Mouse (Mus musculus) T-helper 2 cell (primary cell): Measurements from ENCODE around the gene Hoxa4.

Experiments used
- in situ Hi-C: fragments of 300-600 bp; cut with MboI, MseI; formaldehyde crosslinking; loops from one replicate; pipeline ENCODE4 v1.15.1; 2025; ENCODE audit warnings: high pct_unique_total_duplicates

Gene Hoxa4

GRCm38 (mm10) chr6:52190906-52191810, at the start of gene Hoxa4:
Hoxa4 (minus strand) TSS chr6:52191753.
- in situ Hi-C loops = no loop called here

GRCm38 (mm10) chr6:52241001-52241621, 49.6 kb upstream of the Hoxa4 start:
- in situ Hi-C loops = no loop called here

GRCm38 (mm10) chr6:52240389-52241000, 48.9 kb upstream of the Hoxa4 start, which contains the start of gene Hoxa10:
Hoxa10 (minus strand) TSS chr6:52240854.
- in situ Hi-C loops = no loop called here

GRCm38 (mm10) chr6:52239625-52240388, 48.3 kb upstream of the Hoxa4 start:
- in situ Hi-C loops = loop anchor here (10.0 kb wide), 1 partner anchor 1065 kb away; no protein-coding TSS in a partner anchor

- in situ Hi-C loops = loop anchor here (10.0 kb wide), 1 partner anchor 1064 kb away; no protein-coding TSS in a partner anchor
Observed at GRCm38 (mm10) chr6:52238976-52239375, 47.4 kb upstream of the Hoxa4 start.

- in situ Hi-C loops = loop anchor here (10.0 kb wide), 1 partner anchor 1063 kb away; no protein-coding TSS in a partner anchor
Observed at GRCm38 (mm10) chr6:52238155-52238545, 46.6 kb upstream of the Hoxa4 start.

GRCm38 (mm10) chr6:52237346-52238154, 46.0 kb upstream of the Hoxa4 start:
- in situ Hi-C loops = loop anchor here (10.0 kb wide), 1 partner anchor 1063 kb away; no protein-coding TSS in a partner anchor

GRCm38 (mm10) chr6:52236806-52237205, 45.3 kb upstream of the Hoxa4 start:
- in situ Hi-C loops = loop anchor here (10.0 kb wide), 1 partner anchor 1062 kb away; no protein-coding TSS in a partner anchor

GRCm38 (mm10) chr6:52235866-52236265, 44.3 kb upstream of the Hoxa4 start:
- in situ Hi-C loops = loop anchor here (10.0 kb wide), 1 partner anchor 1061 kb away; no protein-coding TSS in a partner anchor

GRCm38 (mm10) chr6:52235267-52235666, 43.7 kb upstream of the Hoxa4 start:
- in situ Hi-C loops = loop anchor here (10.0 kb wide), 1 partner anchor 1060 kb away; no protein-coding TSS in a partner anchor

GRCm38 (mm10) chr6:52234428-52235140, 43.0 kb upstream of the Hoxa4 start:
- in situ Hi-C loops = loop anchor here (10.0 kb wide), 1 partner anchor 1060 kb away; no protein-coding TSS in a partner anchor

- in situ Hi-C loops = loop anchor here (10.0 kb wide), 1 partner anchor 1059 kb away; no protein-coding TSS in a partner anchor
Observed at GRCm38 (mm10) chr6:52233546-52234427, 42.2 kb upstream of the Hoxa4 start.

- in situ Hi-C loops = loop anchor here (10.0 kb wide), 1 partner anchor 1058 kb away; no protein-coding TSS in a partner anchor
Observed at GRCm38 (mm10) chr6:52232984-52233545, 41.5 kb upstream of the Hoxa4 start.

GRCm38 (mm10) chr6:52232568-52232965, 41.0 kb upstream of the Hoxa4 start:
- in situ Hi-C loops = loop anchor here (10.0 kb wide), 1 partner anchor 1058 kb away; no protein-coding TSS in a partner anchor

GRCm38 (mm10) chr6:52231885-52232567, 40.5 kb upstream of the Hoxa4 start:
- in situ Hi-C loops = loop anchor here (10.0 kb wide), 1 partner anchor 1057 kb away; no protein-coding TSS in a partner anchor

GRCm38 (mm10) chr6:52230516-52231165, 39.1 kb upstream of the Hoxa4 start, which contains the start of gene Hoxa9:
Hoxa9 (minus strand) TSS chr6:52231089.
- in situ Hi-C loops = loop anchor here (10.0 kb wide), 1 partner anchor 1056 kb away; no protein-coding TSS in a partner anchor
